Mouse (Mus musculus) WW6 (cell line): ENCODE data around the gene Spata31d1a.
A peak's percentile ranks its signal among the peaks of the same experiment; 100 is the strongest.
"Not testable (repeated sequence)": the region's sequence is repeated elsewhere in the genome, so short reads cannot be mapped to it uniquely, and the experiment has no call there.

ENCODE experiments used
- DNase-seq: peaks from one replicate; pipeline ENCODE4 v3.0.0-alpha.2; 2013; ENCODE audit warnings: low read depth, low spot score

Gene Spata31d1a

DNA sequence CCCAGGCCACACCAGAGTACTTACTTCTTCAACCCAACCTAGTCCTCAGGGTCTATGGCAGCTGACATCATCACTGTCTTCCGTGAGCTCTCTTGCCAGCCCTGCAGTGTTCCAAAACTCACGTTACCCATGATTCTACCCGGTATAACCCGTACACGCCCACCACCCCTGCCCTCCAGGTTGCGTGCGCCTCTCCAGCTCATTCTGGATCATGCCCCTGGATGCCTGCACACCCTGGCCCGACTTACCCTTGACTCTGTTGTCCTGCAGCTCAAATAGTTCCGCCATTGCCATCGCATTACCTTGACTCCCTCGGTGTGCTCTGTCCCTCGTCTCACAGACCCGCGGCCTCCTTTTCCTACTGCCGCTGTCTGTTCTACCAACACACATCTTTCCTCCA lies at the start of gene Spata31d1a:
Gene Spata31d1a (minus strand): TSS at position 101 of the 400 bp plus-strand sequence.
- no peak for DNase-seq

- DNase-seq, result no peak
Measured at GRCm38 (mm10) chr13:59756906-59757305, 46.8 kb upstream of the Spata31d1a start.

DNA sequence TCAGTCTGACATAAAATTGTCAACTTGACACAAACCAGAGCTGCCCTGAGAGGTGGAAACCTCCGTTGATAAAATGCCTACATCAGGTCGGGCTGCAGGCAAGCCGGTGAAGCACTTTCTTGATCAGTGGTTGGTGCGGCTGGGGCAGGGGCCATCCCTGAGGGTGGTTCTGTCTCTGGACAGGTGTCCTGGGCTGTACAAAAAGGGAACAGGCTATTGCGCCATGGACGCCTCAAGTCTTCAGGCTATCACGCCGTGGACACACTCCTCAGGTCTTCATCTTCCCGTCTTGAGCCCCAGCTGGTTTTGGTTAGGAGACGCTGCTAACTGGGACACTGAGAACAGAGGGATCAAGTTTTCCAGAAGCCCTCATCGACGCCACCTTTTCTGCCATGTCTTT lies 40.2 kb upstream of the Spata31d1a start:
- no peak for DNase-seq

DNA sequence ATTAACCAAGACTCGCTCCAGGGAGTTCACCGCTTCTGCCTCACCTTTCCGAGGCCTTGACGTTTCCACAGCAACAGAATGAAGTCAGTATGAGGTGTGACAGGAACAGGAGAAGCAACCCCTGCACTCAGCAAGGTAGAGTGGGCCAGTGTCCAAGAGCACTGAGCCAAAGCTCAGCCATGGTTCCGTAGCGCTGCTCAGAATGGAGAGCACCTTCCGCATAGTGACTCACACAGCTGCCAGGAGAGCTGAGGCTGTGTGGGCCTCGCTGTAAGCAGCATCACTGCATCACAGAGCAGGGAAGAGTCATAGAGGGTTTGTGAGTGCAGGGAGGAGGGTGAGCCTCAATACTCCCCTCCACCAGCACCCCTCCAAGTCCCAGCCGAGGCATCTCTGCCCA lies 36.6 kb upstream of the Spata31d1a start, which contains the start of gene 1700014D04Rik:
Gene 1700014D04Rik (minus strand): TSS at position 42 of the 400 bp plus-strand sequence.
- no peak for DNase-seq

GRCm38 (mm10) chr13:59746164-59746563 lies 36.0 kb upstream of the Spata31d1a start:
- no peak for DNase-seq

- no peak for DNase-seq
Measured at GRCm38 (mm10) chr13:59745462-59745861, 35.3 kb upstream of the Spata31d1a start.

DNA sequence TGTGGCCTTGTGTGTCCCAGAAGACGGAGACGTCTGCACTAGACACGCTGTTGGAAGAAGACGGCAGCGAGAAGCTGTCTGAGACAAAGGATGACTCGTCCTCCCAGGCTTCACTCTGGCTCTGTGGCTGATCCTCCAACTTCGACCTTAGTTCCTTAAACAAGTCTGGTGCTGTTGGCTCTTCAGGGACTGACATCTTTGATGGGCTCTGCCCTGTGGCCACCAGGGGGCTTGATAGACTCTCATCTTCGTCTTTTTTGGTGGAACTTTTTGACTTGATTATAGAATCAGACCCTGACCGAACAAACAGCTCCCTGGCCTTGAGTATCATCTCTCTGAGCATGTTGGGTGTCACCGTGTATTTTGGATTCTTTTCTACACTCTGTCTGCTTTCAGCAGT lies 31.6 kb upstream of the Spata31d1a start:
- DNase-seq, result no peak

- no peak for DNase-seq
Measured at GRCm38 (mm10) chr13:59741096-59741495, 31.0 kb upstream of the Spata31d1a start.

DNA sequence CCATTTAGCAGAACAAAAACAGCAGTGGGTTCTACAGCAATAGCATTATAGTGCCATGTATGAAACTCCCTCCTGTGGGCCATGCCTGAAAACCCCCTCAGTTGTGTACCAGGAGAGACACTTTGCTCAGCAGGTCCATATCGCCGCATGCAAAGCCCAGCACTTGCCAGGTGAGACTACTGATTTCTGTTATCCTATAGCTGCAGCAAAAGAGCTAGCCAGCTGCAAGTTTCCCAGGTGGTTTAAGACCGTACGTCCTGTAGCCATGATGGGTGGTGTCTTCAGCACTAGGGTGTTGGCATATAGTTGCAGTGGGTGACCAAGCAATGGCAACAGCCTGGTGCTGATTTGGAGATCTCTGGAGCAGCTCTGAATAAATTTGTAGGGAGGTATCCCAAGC lies 29.3 kb upstream of the Spata31d1a start:
- DNase-seq, result no peak

DNA sequence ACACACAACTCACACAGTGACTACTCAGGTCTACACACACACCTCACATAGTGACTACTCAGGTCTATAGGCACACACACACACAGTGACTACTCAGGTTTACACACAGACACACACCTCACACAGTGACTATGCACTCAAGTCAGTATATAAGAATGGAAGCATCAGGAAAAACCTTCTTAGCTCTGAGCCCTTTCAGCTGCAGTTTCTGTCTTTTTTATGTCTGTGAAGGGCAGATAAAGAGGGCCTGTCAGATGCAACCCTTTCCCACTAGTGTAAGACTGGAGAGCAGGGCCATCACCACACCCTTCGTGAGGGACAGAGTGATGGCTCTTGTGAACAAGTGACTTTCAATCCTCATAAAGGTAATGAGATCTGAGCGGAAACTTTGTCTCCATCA lies 28.3 kb upstream of the Spata31d1a start:
- no peak for DNase-seq

DNA sequence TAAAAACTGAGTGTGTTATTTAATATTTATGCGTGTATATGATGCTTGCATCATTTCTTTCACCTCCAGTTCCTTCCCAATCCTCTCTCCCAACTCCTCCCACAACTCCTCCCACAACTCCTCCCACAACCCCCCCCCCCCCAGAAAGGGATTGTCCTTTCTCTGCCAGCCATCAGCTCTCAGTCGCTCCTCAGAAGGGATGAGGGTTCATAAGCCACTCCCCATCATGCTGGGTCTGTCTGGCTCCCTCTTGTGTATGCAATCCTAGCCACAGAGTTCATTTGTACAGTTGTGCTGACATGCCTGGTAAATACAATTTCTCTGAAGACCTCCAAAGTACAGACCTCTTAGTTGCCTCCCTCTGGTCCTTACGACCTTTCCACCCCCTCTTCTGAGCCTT lies 25.1 kb upstream of the Spata31d1a start:
- DNase-seq, result no peak

DNA sequence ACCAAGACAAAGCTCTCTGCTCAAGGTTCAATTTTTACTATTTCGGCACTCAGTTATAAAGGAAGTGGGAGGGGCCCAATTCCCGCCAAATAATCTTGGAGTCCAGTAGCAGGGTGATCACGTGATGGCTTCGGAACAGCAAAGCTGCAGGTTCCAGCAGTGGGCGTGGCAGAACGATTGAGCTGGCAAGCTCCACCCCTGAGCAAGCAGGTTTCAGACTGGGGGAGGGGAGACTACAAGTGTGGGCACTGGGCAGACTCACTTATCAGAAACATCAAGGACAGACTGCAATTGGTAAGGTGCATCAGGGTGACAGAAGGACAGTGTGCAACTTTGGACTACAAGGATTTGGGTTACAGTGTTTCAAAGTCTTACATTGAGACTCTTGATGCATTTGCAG lies 24.2 kb upstream of the Spata31d1a start:
- not testable (repeated sequence) for DNase-seq

DNA sequence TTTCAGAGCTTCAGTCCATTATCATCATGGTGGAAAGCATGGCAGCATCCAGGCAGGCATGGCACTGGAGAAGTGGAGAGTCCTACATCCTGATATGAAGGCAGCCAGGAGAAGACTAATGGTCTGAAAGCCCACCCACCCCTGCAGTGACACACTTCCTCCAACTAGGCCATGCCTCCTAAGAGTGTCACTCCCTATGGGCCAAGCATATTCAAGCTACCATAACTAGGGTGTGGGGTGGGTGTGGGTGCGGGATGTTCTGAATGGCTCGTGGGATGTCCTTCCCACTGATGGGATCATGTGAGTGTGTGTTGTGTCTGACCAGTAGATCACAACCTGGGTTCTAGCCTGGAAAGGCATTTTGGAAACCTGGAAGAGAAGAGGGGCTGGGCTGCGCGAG lies 23.8 kb upstream of the Spata31d1a start:
- DNase-seq, result no peak

- no peak for DNase-seq
Measured at GRCm38 (mm10) chr13:59731652-59732051, 21.5 kb upstream of the Spata31d1a start, which contains the start of gene Spata31d1d. Gene Spata31d1d, minus strand, starts transcription at chr13:59731752.

GRCm38 (mm10) chr13:59728378-59729093 lies 18.4 kb upstream of the Spata31d1a start:
- DNase-seq, result peak; percentile 57

DNA sequence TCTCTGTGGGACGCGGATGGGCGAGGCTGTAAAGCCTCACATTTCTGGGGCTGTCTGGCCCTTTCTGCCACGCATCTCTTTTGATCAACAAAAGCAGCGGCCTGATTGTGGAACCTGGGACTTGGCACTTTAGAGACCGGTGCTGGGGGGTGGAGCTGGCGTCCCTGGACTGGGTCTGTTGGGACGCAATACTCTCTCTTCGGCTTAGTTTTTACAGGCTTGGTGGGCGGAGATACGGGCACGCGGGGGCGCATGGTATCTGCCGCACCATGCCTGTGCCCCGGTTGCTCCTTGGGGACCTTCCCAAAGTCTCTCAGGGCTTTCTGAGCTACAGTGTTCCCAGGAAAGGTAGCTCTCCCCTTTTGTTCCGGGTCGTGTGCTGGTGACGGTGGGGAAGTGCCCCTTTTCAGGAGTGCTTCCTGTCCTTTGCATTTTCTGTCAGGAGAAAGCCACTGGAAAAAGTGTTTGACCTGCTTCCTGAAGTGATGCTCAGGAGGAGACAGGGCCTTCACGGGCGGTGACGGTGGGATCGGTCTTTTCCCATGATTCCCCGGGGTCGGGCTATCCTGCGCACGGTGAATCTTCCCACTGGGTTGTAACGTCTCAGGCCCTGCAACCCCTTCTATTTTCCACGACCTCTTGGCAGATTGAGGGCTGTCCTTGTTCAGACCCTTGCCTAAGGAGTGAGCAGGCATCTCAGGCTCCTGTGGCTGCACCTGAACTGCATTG lies 16.2 kb upstream of the Spata31d1a start:
- no peak for DNase-seq

DNA sequence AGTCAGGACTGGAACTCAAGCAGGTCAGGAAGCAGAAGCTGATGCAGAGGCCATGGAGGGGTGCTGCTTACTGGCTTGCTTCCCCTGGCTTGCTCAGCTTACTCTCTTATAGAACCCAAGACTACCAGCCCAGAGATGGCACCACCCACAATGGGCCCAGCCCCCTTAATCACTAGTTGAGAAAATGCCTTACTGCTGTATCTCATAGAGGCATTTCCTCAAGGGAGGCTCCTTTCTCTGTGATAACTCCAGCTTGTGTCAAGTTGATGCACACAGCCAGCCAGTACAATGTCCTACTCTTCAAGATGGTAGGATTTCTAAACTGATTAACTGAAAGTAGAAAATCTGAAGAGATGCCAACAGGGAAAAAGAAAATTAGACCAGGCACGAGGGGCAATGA lies 12.0 kb upstream of the Spata31d1a start:
- DNase-seq, result not testable (repeated sequence)

GRCm38 (mm10) chr13:59719475-59719874 lies 9.3 kb upstream of the Spata31d1a start:
- DNase-seq, result no peak

- not testable (repeated sequence) for DNase-seq
Measured at GRCm38 (mm10) chr13:59718857-59719440, 8.8 kb upstream of the Spata31d1a start.

DNA sequence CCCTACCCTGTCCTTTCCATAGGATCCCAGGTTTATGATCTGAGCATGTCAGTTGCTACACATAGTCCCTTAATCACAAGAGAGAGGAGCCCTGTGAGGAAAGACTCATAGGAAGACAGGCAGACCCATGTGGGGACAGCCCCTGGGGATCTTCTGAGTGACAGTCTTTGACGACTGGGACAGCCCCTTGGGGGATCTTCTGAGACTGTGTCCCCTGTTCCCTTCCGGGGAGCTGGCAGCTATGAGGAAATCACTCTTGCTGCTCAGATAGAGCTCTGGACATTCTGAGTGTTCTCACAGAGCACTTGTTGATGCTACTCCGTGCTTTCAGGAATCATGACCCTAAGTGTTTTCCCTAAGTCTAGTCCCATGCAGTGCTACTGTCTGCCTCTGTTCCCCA lies 3.6 kb upstream of the Spata31d1a start:
- no peak for DNase-seq

DNA sequence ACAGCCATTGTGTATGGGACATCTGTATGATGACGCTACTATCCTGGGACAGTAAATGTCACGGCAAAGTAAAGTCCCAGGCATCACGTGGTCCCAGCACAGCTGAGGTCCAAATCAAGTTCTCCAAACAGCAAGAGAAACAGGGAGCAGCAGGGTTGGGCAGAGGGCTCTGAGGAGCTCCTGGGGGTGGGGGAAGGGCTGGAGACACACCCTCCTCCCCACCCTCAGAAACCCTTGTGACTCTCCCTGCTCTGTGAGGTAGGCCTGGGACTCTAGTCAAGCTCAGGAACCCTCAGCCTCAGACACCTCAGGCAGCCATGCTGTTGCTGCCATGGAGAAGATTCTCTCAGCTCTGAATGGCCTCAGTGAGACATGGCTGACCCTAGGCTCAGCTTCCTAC lies 1.9 kb upstream of the Spata31d1a start, which contains the start of gene Spata31d1b:
Gene Spata31d1b (plus strand): TSS at position 301 of the 400 bp plus-strand sequence.
- not testable (repeated sequence) for DNase-seq

DNA sequence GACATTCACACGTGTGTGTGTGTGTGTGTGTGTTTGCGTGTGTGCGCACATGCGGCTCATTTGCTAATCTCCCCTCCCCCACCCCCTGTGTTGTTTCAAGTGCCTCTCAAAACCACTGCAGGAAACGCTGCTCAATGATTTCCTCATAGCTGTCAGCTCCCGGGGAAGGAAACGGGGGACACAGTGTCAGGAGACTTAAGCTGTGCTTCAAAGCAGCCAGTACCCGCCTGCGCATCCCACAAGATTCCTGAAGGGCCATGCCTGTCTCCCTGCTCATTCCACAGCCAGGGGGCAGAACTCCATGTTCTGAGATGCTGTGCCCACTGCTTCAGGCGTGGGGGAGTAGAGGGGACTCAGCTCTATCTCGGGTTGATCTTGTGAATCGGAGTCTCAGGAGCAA lies 5.6 kb downstream of the Spata31d1a start:
- DNase-seq, result no peak
